Mouse (Mus musculus): ENCODE data around the gene Mmp28. TPM values are rescaled to one million over a fixed set of nuclear protein-coding genes. Genes with fewer than 3 reads are reported as not detected.

The Mmp28 gene
- polyA plus RNA-seq (2015; fragmentation: Nextera tagmentation; extraction: Ambion mirVana), result 1.4 and 2.3 TPM in 2 replicates

- no peak for DNase-seq (ENCODE audit: low spot score)
These were observed at the start of gene Mmp28 for GRCm38 (mm10) chr11:83462711-83463244. Gene Mmp28 (minus strand): TSS chr11:83463071.

- DNase-seq (ENCODE audit: low spot score), result no peak
These were observed 46.6 kb upstream of the Mmp28 start for GRCm38 (mm10) chr11:83509521-83509920.

DNA sequence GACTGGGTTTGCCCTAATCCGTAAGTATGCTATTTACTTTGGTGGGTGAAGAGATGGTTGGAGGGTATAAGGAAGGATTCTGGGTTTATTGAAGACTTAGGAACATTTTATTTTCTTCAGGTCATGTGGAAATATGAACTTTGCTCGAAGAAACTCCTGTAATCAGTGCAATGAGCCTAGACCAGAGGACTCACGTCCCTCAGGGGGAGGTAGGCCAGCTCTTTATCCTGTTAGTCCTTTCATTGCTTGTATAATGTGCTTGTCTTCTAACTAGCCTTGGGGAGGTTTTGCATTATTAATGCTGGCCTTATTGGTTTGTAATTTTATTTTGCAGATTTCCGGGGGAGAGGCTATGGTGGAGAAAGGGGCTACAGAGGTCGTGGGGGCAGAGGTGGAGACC, 41.4 kb upstream of the Mmp28 start:
- DNase-seq (ENCODE audit: low spot score), result no peak

- DNase-seq (ENCODE audit: low spot score), result no peak
These were observed 32.7 kb upstream of the Mmp28 start for GRCm38 (mm10) chr11:83495571-83495970.

DNA sequence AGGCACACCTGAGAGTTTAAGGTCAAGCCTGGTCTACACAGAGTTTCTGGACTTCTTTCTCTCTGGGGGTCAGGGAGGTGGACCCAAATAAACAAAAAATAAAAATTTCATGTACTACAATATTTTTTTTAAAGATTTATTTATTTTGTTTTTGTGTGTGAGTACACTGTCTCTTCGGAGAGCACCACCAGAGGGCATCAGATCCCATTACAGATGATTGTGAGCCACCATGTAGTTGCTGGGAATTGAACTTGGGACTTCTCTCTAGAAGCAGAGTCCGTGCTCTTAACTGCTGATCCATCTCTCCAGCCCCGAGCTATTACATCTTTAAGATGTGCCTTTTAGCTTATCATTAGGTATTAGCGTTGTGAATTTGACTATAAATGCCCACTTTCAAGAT, 28.6 kb upstream of the Mmp28 start:
- DNase-seq (ENCODE audit: low spot score), result no peak

DNA sequence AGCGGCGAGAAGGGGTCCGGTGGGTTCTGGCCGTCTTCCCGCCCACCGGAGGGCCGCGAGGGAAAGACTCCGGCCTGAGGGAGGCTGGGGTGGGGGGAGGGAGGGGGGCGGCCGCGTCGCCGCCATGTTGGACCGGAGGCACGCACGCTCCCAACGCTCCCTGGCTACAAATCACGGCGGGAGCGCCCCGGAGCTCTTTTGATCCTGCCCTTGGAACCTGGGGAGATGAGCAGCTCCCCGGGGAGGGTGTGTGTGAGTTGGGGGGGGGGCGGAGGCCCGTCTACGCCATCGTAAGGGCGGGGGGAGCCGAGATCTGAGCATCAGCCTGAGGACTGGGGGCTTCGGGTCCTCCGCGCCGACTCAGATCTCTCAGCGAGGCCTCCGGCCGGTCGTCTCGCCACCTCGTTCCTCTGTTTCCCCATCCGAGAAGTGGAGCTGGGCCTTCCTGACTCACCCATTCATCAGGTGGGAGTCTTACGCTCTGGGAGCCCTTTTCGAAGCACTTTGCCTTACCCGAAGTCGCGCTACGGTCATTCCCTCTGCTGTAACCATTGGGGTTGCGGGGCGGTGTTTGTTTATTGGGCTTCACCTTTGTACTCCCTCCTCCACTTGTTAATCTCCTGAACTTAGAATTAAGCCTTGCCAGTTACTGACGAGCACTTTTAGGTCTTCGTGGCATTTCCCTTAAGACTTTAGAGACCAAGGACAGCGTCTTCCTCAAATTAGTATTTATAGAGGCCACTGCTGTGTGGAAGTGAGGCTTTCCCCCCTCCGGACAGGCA, 10.6 kb upstream of the Mmp28 start:
- no peak for DNase-seq (ENCODE audit: low spot score)

DNA sequence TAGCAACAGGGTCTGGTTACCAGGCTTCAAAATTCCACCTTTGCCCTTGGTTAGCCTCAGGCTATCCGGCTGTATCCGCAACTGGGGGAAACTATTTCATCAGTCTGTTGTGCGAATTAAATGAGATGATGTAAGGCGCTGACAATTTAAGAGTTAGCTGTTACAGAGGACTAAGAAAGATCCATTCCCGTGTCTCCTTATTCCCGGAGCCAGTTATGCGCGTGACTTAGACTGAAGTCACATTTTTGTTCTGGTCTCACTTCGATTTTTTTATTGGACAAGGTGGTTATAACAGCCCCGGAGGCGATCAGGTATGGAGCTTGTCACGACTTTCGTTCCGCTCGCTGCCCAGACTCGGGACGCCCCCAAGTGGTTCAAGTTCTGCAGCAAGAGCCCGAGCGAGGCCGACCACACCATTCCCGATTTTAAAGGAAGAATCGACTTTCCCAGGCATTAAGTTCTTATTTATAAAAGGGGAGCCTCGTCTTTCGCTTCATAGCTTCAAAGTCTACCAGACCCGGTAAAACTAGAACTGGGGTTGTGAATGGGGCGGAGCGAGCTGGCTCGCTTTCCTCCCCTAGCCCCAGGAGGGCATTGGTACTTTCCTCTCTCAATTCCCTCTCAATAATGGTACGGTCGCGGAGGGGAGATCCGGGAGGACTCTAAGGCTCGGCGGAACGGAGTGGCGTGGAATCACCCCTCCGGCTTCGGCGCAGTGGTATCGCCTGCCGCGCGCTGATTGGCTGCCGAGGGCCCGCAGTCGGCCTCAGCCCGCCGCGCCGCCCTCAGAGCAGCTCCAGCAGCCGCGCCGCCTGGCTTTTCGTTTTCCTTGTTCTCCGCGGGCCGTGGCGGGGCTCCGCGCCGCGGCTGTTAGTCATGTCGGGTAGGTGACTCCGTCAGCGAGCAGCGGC, 9.7 kb upstream of the Mmp28 start, which contains the start of gene Taf15:
Gene Taf15 (plus strand): TSS at position 763 of the 911 bp plus-strand sequence.
- peak; percentile 99 for DNase-seq (ENCODE audit: low spot score)

DNA sequence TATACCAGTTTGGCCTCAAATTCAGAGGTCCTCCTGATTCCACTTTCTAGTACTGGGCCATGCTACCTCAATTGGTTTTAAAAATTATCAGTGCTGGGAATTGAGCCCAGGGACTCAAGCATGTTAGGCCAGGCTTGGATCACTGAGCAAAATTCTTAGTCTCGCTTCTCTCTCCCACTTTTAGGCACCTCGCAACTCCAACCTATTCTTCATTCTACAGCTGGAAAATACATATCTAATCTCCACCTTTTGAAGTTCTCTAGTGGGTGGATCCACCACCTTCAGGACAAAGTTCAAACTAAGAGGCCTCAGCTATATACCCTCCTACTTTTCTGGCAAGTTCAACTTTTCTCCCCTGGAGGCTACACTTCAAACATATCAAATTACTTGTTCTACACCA, 8.9 kb upstream of the Mmp28 start:
- peak; percentile 9 for DNase-seq (ENCODE audit: low spot score)

DNA sequence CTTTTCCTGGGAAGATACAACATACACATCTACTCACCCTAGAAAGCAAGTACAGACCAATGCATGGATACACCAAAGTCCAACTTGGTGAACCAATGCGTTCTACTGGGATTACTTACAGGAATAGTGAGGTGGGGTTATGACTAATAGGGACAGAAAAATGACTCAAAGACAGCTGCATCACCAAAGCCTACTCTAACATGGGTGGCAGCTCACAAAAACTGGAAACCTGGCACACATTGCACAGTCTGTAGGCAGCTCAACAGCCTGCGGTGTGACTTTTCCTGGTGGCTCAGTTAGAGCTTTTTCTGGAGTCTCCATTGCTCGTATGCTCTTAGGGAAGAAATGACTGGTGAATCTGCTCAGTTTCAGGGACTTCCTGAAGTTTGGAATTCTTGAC, 5.9 kb upstream of the Mmp28 start:
- DNase-seq (ENCODE audit: low spot score), result no peak

DNA sequence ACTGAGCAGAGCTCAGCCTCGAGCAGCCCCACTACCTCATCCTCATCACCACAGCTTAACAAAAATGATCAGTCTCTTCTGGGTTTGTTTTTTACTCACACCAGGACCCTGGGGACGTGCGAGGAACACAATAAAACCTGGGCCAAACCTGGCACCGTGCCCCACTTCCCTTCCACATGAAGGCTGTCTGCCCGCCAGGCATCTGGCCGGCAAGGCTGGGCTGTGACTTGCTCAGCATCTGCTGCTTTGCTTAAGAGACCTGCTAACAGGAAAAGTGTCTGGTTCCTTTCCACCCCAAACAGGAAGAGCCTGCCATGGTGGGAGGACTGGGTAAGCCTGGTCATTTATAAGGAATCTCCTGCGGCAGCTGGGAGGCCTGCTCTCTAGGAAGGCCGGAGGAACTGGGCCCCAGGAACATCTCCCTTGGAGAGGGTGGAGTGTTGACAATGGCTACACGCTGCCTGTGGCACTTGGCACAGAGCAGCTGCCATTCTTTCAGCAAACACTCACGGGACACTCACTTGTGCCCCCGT, 4.3 kb upstream of the Mmp28 start:
- no peak for DNase-seq (ENCODE audit: low spot score)

- no peak for DNase-seq (ENCODE audit: low spot score)
These were observed 3.1 kb upstream of the Mmp28 start for GRCm38 (mm10) chr11:83465976-83466375.

DNA sequence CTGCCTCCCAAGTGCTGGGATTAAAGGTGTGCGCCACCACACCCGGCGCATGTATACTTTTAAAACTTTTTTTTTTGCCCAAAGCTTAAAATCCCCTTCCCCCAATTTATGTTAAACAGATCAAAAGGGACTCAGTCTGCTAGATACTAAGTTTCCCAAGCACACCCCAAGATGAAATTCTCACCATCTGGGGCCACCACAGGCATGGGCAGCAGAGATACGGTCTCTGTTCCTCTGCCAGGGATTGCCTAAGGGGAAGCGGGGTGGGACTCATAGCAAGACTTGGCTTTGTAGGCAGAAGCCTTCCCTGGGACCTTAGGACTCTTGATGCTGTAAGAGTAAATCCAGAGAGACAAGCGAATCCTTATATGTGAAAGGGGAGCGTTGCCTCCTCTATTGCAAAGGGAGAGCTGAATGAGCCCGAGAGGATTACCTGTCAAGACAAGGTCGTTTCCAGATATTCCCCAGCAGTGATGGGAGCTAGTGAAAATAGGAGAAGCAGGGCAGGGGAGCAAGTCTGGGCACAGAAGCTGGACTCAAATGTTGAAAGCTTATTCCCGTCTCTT, 1.3 kb downstream of the Mmp28 start:
- DNase-seq (ENCODE audit: low spot score), result no peak

- no peak for DNase-seq (ENCODE audit: low spot score)
These were observed 4.8 kb downstream of the Mmp28 start for GRCm38 (mm10) chr11:83457912-83458601.

- DNase-seq (ENCODE audit: low spot score), result no peak
These were observed 5.6 kb downstream of the Mmp28 start for GRCm38 (mm10) chr11:83457257-83457656.

DNA sequence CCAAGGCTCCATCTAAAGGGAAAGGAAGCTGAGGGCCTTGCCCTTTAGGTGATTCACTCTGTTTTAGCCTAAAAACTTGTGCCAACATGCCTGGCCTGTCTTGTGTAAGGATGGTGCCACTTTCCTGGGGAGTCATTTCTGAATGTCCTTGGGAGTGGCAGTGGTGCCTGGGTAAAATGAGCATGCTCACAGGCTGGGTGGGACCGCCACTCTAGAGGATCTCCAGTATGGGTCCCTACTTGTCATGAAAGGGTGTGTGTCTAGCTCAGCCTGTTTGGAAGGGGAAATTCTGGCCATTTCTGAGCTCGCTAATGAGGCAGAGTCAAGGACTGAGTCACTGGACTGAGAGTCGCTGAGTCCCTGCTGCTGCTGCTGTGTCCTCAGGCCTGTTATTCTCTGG, 7.3 kb downstream of the Mmp28 start:
- DNase-seq (ENCODE audit: low spot score), result no peak

DNA sequence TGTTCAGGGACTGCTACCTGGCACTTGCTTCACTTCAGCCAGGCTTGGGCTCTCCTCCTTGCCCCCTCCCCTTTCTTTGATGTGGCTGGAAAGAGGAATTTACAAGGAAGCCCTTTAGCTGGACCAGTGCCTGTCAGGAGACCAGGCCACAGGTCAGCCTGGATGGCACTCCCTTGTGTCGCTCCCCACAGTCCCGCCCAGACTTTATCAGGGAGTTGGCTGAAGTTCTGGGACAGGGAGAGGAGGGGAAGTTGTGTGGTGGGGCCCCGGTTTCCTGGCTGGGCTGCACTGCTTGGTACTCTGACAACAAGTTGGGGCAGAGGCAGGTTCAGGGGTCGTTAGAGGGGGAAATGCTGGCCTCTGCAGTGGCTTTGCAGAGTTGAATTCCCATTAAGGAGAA, 8.3 kb downstream of the Mmp28 start:
- DNase-seq (ENCODE audit: low spot score), result no peak

DNA sequence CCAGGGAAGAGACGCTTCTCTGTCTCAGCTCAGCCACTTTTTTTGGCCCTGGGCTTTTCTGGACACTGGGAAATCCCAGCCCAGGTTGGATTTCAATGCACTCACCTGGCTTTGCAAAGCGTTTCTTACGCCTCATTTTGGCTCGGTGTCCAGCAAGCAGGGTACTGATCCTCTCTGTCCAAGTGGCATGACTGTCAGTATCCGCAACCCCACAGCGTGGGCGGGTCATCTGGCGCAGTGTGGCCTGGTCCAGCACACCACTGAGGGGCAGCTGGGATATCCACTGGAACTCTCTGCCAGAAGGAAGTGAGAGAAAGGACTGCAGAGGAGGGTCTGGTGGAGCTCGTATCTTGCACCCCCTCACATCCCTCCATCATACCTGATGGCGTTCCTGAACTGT, 11.6 kb downstream of the Mmp28 start:
- no peak for DNase-seq (ENCODE audit: low spot score)

DNA sequence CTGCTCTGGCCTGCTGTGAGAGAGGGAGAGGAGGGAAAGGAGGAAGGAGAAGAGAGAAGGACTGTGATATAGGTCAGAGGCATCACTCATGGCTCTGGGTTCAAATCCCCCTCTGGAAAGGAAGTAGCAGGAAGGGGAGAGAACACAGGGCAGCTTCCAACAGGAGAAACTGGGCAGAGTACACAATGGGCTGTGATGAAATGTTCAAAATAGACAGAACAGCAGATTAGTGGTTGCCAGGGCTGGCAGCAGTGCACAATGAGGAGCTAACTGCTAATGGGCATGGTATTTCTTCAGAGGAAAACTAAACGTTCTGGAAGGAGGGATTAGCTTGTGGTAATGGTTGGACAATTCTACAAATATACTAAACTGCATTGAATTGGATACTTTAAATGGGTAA, 12.3 kb downstream of the Mmp28 start:
- DNase-seq (ENCODE audit: low spot score), result no peak

DNA sequence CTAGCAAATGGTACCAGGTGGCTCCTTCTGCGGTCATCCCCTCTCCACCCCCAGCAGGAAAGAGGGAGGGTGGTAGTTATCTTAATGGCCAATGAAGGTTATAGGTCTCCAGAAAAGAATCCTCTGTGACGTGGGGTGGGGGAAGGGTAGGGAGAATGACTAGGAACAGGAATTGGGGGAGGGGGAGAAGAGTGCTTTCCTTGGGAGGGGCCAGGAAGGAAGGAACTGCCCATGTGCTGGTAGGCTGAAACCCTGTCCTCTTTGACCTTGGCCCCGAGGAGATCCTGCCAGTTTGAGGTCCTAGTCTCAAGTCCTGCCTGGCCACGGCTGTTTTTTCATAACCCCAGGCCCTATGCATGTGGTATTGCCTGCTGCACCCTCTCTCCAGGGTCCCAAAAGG, 13.6 kb downstream of the Mmp28 start:
- no peak for DNase-seq (ENCODE audit: low spot score)

GRCm38 (mm10) chr11:83448927-83449236, 14.0 kb downstream of the Mmp28 start:
- DNase-seq (ENCODE audit: low spot score), result no peak

Data from thymus, postnatal 0 days (tissue).